Mouse (Mus musculus) heart, postnatal 0 days (tissue): ENCODE data around the gene Adprh. TPM values are rescaled to one million over a fixed set of nuclear protein-coding genes. Genes with fewer than 3 reads are reported as not detected.

Source experiments
- ATAC-seq: fragments of 200-750 bp; cut with Nextera tagmentation; 2 replicates; pipeline ENCODE4 v1.8.0; 2017; ENCODE audit warnings: low read depth, moderate number of reproducible peaks, moderate library complexity; ENCODE audit not compliant: insufficient read depth
- DNase-seq: peaks from one replicate; pipeline ENCODE4 v3.0.0-alpha.2; 2016; ENCODE audit warnings: low spot score
- H3K27ac ChIP-seq: fragments of 300-500 bp; sonication (generic); 2 replicates; pipeline ENCODE4 v1.5.1; 2014; ENCODE audit warnings: low read depth, mild to moderate bottlenecking
- H3K27me3 ChIP-seq: fragments of 300-500 bp; sonication (generic); 2 replicates; pipeline ENCODE4 v1.6.1; 2014; ENCODE audit warnings: low read length, mixed read lengths; ENCODE audit not compliant: control insufficient read depth, insufficient read depth
- H3K36me3 ChIP-seq: fragments of 300-500 bp; sonication (generic); replicated peaks from 2 replicates; pipeline ENCODE4 v1.6.1; 2014; ENCODE audit warnings: low read length, mixed read lengths; ENCODE audit not compliant: control insufficient read depth, insufficient read depth
- H3K4me1 ChIP-seq: fragments of 300-500 bp; sonication (generic); 2 replicates; pipeline ENCODE4 v1.6.1; 2014; ENCODE audit warnings: antibody characterized with exemption; ENCODE audit not compliant: control insufficient read depth, insufficient read depth
- H3K4me2 ChIP-seq: fragments of 300-500 bp; sonication (generic); 2 replicates; pipeline ENCODE4 v1.6.1; 2014; ENCODE audit warnings: low read depth, mild to moderate bottlenecking, low read length, moderate library complexity
- H3K4me3 ChIP-seq: fragments of 300-500 bp; sonication (generic); 2 replicates; pipeline ENCODE4 v1.5.1; 2014; ENCODE audit warnings: low read depth, low read length
- H3K9ac ChIP-seq: fragments of 300-500 bp; sonication (generic); replicated peaks from 2 replicates; pipeline ENCODE4 v1.6.1; 2014; ENCODE audit warnings: low read depth, low read length, mixed read lengths
- H3K9me3 ChIP-seq: fragments of 300-500 bp; sonication (generic); replicated peaks from 2 replicates; pipeline ENCODE4 v1.6.1; 2016; ENCODE audit warnings: low read length; ENCODE audit not compliant: control insufficient read depth
- CTCF ChIP-seq: IDR thresholded peaks from 2 replicates; pipeline ENCODE4 v1.5.1; 2016; ENCODE audit warnings: antibody characterized with exemption, control low read depth, low read depth
- EP300 ChIP-seq: IDR thresholded peaks from 2 replicates; pipeline ENCODE4 v1.6.1; 2016; ENCODE audit warnings: antibody characterized with exemption, low read depth
- WGBS: fragments of 180-500 bp; shearing (Covaris S2); extraction: QIAGEN DNeasy Blood & Tissue Kit; methylation state at CpG from one replicate; pipeline ENCODE4 v1.1.7; 2014; 5-methylcytosine and 5-hydroxymethylcytosine counted together
- polyA plus RNA-seq: library from polyadenylated mRNA; unstranded; fragments of >200 nt; fragmentation: Nextera tagmentation; extraction: Ambion mirVana; gene quantifications from 2 replicates; pipeline ENCODE4 v1.2.1, GENCODE M21; 2015
- total RNA-seq: library from RNA; depleted of rRNA; stranded (reverse); fragments of >200 nt; gene quantifications from 2 replicates; pipeline ENCODE4 v1.2.3, GENCODE M21; 2014; ENCODE audit warnings: low replicate concordance

The Adprh gene
- total and polyA plus RNA-seq, 2 experiments from 2014 or later = 30.9 to 69.5 TPM

DNA sequence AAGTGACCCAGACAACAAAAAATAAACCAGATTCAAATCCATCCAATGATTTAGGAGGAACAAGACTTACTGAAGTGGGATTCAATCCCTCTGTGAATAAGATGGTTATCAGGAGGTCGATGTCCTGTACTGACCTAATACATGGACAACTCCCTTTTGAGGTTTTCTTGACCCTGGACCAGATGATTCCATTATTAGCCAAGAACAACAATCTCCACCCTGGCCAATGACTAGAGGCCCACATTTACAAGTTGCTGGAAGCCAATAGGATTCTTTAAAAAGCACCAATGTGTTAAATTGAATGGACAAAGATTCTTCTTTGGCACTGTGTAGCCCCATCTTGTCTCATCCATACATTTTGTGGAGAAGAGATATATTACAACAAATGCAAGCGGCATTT is 27.1 kb downstream of the Adprh start:
- TF ChIP-seq EP300 (no peak), CTCF (no peak)
- H3K9me3 ChIP-seq = no peaks in the 10 kb centered on the region
- no peaks in the 10 kb centered on the region for H3K36me3 ChIP-seq
- H3K9ac ChIP-seq = no peak overlapping the region
- no peak overlapping the region for H3K27ac ChIP-seq
- no peak for DNase-seq
- H3K27me3 ChIP-seq = no peaks in the 10 kb centered on the region
- ATAC-seq = no peak
- 76% methylated on average over 2 of the region's 2 CpGs for WGBS
- no peak overlapping the region for H3K4me2 ChIP-seq
- no peak overlapping the region for H3K4me3 ChIP-seq
- H3K4me1 ChIP-seq = no peaks in the 10 kb centered on the region

DNA sequence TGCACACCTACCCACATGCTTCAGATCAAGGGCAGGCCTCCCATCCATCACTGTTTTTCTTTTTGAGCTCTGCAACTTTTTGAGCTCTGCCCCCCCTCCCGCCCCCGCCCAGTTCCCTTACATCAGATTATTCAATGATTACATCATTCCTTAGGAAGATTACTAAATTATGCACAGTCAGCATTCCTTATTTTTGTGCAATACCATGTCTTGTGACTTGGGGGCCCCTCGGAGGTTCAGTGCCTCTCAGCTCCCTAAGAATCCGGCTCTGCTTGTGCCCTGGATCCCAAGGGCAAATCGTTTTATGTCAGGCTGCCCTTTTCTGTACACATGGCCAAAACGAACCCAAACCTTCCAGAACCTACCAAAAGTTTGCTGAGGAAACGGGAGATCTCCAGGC is 37.5 kb downstream of the Adprh start:
- no peak for TF ChIP-seq EP300
- TF ChIP-seq CTCF = no peak
- Histone ChIP-seq H3K27me3 (no peaks in the 10 kb centered on the region), H3K9me3 (no peaks in the 10 kb centered on the region), H3K4me1 (no peaks in the 10 kb centered on the region), H3K9ac (no peak overlapping the region), H3K36me3 (no peaks in the 10 kb centered on the region), H3K27ac (no peak overlapping the region), H3K4me2 (no peak overlapping the region), H3K4me3 (no peak overlapping the region)
- WGBS = 76% methylated on average over 7 of the region's 7 CpGs
- DNase-seq (no peak), ATAC-seq (no peak)

DNA sequence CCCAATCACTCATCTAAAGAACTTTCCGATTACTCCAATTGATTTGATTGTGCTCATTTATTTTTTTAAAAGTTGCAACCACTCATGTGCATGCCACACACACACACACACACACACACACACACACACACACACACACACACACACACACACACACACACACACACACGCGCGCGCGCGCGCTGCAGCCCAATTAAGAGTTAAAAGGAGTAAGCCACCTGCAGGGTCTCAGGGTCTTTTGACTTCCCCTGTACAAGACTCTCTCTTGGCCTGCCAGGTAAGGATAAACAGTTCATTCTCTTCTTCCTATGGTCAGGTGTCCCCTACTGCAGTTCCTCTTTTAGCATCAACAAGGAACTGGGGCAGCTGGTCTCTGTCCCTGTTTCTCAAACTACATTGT is 44.1 kb downstream of the Adprh start:
- Histone ChIP-seq H3K27ac (no peak overlapping the region), H3K4me1 (no peaks in the 10 kb centered on the region), H3K4me2 (no peak overlapping the region), H3K4me3 (no peak overlapping the region), H3K9me3 (no peaks in the 10 kb centered on the region), H3K9ac (no peak overlapping the region), H3K36me3 (no peaks in the 10 kb centered on the region), H3K27me3 (no peaks in the 10 kb centered on the region)
- ATAC-seq = no peak
- 94% methylated on average over 8 of the region's 8 CpGs for WGBS
- no peak for DNase-seq
- TF ChIP-seq EP300 = no peak
- TF ChIP-seq CTCF = no peak

DNA sequence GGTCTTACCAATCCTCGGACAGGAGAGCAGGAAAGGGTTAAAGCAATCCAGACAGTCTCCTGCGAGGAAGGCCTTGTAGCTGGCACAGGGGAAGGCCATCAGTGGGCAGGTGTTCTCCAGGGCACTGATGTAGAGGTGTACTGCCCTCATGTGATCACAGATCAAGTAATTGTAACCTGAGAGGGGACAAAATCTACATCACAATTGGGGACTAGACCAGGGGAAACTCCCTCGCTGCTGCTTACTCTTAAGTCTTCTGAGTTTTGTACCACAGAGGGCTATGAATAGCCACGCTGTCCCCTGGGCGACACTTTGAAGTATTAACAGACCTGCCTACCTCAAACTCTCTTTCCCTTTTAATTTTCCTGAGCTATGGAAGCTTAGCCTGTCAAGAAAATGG is 44.9 kb downstream of the Adprh start:
- H3K4me1 ChIP-seq = no peaks in the 10 kb centered on the region
- WGBS = 42% methylated on average over 5 of the region's 5 CpGs
- H3K9me3 ChIP-seq = no peaks in the 10 kb centered on the region
- no peak for ATAC-seq
- DNase-seq = no peak
- no peak overlapping the region for H3K9ac ChIP-seq
- H3K36me3 ChIP-seq = no peaks in the 10 kb centered on the region
- no peak overlapping the region for H3K4me2 ChIP-seq
- TF ChIP-seq EP300 = no peak
- H3K27me3 ChIP-seq = no peaks in the 10 kb centered on the region
- H3K4me3 ChIP-seq = no peak overlapping the region
- no peak overlapping the region for H3K27ac ChIP-seq

DNA sequence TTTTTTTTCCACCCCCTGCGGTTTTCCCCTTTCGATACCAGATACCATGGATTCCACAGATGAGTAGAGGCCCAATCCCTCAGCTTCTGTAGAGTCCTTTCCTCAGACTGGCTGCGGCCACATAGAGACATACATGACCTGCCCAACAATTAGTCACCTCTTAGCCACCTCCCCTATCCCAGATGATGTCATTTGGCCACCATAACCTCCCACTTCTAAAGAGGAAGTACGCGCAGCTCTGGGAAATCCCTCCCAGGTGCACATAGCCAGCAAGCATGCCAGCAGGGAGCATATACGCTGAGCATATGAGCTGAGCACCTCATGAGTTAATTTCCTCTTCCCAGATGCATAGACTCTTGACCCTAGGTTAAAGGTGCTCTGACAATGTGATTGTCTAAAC is 45.8 kb downstream of the Adprh start:
- no peak overlapping the region for H3K27ac ChIP-seq
- 63% methylated on average over 6 of the region's 6 CpGs for WGBS
- H3K9me3 ChIP-seq = no peaks in the 10 kb centered on the region
- no peak overlapping the region for H3K9ac ChIP-seq
- no peaks in the 10 kb centered on the region for H3K36me3 ChIP-seq
- TF ChIP-seq CTCF (no peak), EP300 (no peak)
- DNase-seq (no peak), ATAC-seq (no peak)
- H3K27me3 ChIP-seq = no peaks in the 10 kb centered on the region
- H3K4me2 ChIP-seq = no peak overlapping the region
- H3K4me1 ChIP-seq = no peaks in the 10 kb centered on the region
- H3K4me3 ChIP-seq = no peak overlapping the region

DNA sequence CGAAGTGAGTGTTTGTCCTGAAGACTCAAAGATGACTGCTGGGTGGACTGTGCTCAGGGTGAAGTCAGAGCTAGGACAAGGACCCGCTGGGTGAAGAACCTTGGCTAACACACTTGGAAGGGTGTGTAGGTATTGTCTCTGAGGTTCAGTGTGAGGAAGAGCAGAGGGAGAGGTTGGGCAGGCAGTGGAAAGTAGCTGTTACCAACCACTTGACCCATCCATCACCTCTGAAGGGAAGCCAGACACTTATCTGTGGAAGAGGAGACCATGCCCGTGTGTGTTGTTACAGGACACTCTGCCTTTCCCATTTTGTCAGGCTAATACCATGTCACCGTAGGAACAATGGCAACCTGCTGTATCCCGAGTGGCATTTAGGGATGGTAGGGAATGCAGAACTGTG is 46.2 kb downstream of the Adprh start:
- no peak overlapping the region for H3K9ac ChIP-seq
- H3K27me3 ChIP-seq = no peaks in the 10 kb centered on the region
- TF ChIP-seq EP300 (no peak), CTCF (no peak)

More for the DNA sequence above, 46.2 kb downstream of the Adprh start:
- Histone ChIP-seq H3K36me3 (no peaks in the 10 kb centered on the region), H3K4me1 (no peaks in the 10 kb centered on the region), H3K27ac (no peak overlapping the region), H3K4me3 (no peak overlapping the region), H3K4me2 (no peak overlapping the region), H3K9me3 (no peaks in the 10 kb centered on the region)
- WGBS = 55% methylated on average over 5 of the region's 5 CpGs
- DNase-seq (no peak), ATAC-seq (no peak)
